Mouse (Mus musculus): ENCODE results near the gene Tmem108.

The Tmem108 gene

DNA sequence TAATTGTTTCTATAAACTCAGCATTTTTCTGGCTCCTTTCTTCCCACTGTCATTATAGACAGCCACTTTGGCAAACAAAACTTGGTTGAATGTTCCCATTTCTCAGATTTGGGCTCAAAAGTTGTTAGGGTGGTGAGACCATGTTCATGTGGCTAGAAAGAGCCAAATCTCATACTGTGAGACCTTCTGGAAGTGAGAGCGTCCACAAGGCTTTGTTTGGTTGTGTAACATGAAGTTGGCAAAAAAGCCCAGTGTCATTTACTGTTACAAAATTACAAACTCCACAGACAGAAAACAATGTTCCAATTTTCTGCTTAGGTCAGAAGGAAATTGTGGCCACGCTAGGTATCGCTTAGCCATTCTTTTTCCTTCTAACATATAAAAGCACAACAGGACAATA, 213.0 kb downstream of the Tmem108 start:
- no peak for DNase-seq (ENCODE audit: low read depth, low spot score)

DNA sequence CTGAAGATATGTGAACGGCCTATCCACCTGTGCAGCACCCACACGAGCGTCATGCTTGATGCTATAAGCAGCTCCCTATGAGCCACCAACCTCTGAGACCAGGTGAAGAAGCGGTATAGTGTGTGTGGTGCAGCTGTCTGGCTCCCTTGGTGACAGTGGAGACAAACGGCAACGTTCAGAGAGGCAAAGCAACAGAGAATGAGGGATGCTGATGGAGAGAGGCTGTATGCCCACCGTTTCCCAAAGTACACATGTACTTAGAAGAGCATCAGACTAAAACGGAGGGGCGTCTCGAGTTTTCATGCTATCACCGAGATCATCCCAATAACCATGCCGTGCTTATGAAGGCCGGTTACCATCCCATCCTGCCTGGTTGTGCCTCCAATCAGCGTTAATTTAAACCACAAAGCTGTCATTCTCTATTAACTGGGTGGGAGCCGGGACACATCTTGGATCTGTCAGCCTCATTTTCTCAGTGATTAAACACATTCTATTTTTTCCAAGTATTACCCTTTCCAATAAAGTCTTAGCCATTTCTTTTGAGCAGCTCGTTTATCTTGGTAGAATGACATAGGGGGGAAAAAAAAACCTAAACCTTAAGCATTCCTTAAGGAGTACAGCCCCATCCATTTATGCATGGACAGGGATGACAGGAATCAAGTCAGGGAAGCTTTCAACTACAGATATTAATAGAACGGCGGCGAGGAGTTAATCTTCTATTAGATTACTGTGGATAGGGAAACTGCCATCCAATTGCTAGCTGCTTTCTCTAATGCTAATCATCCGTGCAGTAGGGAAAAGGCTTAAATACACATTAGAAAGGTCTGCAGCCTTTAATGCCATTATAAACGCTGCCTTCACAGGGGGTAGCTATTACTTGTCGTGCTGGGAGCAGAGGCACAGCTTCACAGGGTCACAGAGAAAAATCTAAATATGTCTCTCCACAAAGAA, 214.7 kb downstream of the Tmem108 start:
- no peak for DNase-seq (ENCODE audit: low read depth, low spot score)

DNA sequence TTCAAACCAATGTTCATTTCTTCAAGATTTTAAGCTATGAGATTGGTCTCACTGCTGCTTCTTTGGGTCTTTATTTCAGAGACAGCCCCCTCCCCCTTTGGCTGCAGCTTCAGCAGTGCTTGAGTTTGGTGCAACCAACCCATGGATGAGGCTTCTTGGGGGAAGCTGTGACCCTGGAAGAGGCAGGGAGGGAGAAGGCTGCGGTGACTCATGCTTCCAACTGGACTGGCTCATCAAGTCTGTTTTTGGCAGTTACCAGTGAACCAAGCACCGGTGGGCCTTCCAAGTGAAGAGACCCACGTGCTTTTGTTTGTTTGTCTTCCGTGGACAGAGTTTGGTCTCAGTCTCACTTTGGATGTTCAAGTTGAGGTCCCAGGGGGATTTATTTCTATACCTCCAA, 215.9 kb downstream of the Tmem108 start:
- no peak for DNase-seq (ENCODE audit: low read depth, low spot score)

DNA sequence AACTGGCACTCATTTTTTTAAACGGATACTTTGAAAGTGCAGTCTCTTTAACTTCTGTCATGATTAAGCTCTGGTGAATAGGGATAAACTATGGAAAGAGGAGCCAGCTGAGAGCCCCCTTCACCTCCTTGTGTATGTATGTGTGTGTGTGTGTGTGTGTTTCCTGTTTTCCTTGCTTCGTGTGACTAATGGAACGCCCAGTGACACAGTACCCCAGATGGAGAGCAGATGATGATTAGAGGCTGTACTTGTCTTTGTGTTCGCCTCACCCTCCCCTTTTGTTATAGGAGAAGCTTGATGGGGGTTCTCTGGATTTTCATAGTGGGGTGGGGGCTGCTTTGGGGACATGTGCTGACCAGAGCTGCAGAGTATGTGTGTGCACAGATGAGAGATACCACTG, 216.4 kb downstream of the Tmem108 start:
- DNase-seq (ENCODE audit: low read depth, low spot score) = no peak

DNA sequence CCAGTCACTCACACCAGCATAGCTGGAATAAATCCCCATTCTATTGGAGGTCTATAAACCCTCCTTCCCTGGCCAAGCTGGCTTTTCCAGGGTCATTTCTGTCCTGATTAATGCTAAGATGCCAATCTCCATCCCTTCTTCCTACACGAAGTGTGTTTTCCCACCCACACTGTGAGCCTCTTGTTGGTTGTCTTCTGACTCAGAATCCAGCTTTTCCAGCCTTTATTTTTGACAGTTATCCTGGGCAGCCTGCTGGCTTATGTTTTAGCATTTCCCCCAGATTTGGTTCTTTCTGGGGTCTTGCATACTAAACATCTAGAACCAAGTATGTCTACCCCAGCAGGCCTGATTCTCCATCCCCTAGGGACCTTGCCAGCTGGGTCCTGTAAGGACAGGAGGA, 217.0 kb downstream of the Tmem108 start:
- DNase-seq (ENCODE audit: low read depth, low spot score) = no peak

DNA sequence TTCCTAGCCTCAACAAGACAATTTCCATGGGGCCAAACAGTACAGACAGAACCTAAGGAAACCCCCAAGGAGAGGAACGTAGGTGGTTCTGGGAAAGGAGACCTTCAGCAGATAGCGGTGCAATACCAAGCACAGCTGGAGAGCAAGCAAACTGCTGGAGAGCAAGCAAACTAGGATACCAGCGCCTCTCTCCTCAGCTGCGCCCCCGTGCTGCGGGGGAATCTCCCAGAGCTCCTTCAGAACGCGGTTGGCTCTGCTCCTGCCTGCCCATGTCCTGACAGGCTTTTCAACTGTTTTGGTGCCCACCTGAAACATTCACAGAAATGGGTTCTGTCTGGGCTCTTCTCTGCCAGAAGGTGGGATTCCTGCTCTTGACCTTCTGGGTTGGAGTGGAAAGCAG, 221.1 kb downstream of the Tmem108 start:
- no peak for DNase-seq (ENCODE audit: low read depth, low spot score)

DNA sequence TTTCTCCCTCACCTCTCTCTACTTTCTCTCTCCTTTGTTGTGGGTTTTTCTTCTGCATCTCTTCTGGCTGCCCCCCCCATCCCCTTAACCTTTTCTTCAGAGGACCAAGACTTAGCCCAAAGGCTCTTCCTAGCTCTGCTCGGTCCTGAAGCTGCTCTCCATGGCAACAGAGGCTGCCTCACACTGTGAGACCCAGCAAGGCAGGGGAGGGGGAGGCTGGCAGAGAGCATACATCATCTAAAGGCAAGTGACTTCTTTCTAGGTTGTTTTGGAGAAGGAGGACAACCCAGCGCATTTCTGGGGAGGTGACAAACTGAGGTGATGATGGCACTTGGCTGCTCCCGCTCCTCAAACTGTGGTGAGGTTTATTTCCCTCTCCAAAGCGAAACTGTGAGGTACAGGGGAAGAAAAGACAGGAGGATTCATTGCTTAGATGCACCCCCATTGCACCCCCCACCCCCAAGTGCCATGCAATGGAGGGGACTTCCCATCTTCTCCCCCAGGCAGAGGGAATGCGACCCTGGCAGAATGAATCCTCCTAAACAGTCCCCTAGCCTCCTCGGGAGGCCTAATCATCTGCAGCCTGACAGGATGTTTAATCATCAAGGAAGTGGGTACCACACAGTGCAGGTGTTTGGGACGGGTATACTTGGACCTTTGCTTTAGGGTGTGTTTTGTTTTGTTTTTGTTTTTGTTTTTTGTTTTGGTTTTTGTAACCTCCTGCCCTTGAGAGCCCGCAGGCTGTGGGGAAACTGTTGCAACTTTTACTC, 223.4 kb downstream of the Tmem108 start:
- DNase-seq (ENCODE audit: low read depth, low spot score) = no peak

DNA sequence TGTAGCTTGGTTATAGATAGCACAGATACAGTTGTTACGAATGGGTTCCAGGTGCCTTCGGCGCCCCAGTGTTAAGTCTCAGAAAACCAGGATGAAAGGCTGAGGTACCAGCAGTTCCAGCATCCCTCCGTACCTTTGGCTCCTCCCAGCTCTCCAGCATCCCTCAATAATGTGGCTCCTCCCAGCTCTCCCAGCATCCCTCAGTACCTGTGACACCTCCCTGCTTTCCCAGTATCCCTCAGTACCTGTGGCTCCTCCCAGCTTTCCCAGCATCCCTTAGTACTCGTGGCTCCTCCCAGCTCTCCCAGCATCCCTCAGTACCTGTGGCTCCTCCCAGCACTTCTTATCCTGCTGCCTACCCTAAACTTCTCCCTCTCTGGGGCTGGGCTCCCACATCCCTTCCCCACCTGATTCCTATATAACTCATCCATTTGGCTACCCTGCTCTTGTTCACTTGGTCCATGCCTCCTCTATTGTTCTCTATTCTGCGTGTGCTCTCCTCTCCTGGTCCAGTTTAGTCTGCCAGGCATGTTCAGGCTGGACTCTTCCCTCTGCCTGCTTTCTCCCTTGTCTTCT, 225.5 kb downstream of the Tmem108 start:
- no peak for DNase-seq (ENCODE audit: low read depth, low spot score)

DNA sequence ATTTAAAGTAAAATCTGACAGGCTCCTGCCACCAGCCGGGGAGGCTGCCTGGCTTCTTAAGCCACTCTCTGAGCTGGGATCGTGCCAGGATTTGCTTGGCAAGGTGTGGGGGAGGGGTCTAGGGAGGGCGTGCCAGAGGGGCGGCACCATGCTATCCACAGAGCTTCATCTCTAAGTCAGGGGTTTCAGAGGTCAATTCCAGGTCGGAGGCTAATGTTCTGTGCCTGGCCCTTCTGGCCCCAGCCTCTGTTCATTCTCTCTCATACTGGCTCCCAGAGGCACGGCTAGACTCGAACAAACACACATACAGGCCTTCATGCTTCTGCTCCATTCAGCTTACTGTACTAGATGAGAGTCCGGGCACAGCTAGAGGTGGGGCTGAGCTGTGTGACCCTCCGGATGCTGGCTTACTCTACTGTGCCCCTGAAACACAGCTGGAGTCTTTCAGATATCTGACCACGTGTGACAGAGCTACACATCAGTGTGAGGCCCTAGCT, 236.5 kb downstream of the Tmem108 start:
- DNase-seq (ENCODE audit: low read depth, low spot score) = no peak

DNA sequence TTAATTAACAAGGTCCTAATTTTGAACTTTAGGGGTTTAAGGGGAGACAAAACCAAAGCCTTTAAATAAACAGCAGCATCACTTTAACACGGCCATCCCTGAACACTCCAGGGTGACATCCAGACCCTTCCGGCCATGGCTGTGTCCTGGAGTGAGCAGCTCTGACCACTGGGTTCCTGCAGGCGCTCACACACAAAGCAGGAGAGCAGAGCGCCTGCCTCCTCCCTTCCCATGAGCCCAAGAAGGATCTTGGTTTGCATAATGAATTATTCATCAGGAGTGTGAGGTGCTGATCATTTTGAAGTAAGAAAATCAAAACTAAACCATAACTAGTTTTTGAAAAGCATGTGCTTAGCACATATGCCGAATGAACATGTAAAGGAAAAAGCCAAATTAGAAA, 237.0 kb downstream of the Tmem108 start:
- DNase-seq (ENCODE audit: low read depth, low spot score) = peak; percentile 51

DNA sequence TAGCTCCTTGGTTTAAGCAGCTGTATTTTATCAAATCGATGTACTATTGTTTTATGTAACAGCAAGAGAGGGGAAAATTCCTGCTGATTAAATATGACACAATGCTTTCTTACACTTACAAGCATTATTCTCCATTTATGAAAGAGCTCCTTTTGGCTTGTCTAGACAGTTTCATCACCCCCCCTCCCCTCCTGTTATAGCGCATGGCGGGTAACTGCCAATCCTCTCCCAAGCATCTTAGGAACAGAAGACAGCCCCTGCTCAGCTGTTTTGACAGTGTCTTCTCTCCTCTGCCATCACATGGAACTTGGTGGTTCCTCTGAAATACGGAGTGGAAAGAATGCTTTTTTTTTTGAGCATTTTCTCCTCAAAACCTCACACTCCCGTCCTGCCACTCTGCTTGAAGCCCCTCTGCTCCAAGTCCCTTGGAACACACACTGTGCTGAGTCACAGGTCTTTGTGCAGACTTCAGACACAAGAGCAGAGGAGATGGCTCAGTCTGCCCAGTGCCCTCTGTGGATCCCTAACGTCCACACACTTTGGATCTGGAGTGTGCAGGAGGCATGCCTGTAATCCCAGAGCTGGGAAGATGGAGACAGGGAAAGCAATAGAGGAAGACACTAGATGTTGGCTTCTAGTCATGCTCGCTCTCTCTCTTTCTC, 237.8 kb downstream of the Tmem108 start:
- DNase-seq (ENCODE audit: low read depth, low spot score) = peak; percentile 78

DNA sequence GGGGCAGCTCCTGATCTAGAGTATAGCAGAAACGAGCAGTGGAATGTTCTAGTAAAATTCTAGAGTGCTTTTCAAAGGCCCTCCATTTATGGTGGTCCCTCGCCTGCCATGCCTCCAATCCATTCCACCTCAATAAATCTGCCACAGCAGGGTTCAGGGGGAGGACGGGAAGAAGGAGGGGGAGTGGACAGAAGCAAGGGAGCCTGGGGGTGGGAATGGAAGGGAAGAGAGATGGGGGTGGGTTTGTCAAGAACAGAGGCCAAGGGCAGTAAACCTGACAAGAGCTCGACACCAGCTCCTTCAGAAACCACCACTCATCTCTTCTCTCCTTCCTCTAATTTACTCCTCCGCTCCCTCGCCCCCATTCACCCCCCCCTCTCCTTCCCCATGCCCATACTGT, 238.6 kb downstream of the Tmem108 start:
- no peak for DNase-seq (ENCODE audit: low read depth, low spot score)

DNA sequence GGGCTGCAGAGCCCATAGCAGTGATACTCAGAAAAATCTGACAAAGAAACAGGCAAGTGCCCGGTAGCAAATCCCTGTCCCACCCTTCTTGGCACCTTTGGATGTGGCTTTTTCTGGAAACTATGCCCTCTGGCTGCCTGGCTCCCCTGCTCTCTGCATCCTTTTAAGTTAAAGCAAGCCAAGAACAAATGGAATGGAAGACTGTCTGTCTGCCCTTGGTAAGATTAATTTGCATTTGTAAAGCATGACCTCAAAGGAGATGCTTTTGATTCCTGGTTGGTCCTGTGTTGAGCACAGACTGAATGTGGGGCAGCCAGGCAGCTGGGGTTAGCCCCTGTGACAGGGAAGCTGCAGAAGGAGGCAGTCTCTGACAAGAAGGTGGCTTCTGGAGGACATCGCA, 247.8 kb downstream of the Tmem108 start:
- DNase-seq (ENCODE audit: low read depth, low spot score) = no peak

DNA sequence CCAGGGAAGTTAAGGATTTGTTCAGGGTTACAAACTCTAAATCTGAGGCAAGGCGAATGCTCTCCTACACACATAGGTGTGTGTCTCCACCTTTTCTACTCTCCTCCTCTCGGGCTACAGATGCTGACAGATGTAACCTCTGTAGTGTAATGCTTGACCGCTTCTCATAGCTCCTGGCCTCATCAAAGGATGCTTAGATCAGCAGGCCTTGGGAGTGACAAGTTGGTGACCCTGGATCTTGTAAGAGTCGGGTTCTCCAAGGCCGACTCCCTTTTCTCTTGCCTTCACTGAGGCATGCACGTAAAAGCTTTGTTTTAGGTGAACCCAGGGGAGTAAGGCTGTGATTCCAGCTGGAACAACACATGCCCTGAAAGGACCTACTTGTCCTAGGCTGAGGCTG, 249.4 kb downstream of the Tmem108 start:
- DNase-seq (ENCODE audit: low read depth, low spot score) = no peak

DNA sequence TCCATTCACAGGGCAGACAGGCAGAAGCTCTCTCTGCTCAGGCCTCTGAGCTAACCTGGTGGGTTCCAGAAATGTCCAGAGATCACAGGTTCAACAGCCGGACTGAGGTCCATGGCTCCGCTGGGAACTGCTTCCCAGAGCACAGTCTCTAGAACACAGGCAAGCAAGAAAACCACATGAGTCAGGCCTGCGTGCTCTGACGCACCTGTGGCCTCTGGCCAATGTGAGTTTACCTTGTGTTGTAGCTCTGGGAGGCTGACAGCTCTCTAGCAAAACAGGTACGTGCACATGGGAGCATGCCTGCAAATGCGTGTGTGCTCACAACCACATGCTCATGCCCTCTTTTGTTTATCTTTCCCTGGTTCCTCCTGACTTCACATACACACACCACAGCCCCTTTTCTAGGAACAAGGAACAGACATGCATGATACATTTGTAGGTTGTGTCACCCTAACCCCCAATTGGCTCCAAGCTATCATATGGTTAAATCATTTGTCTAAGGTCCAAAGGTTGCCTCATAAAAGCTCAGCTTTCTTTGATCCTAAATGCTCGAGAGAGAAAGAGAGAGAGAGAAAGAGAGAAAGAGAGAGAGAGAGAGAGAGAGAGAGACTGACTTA, 254.6 kb downstream of the Tmem108 start:
- DNase-seq (ENCODE audit: low read depth, low spot score) = no peak

DNA sequence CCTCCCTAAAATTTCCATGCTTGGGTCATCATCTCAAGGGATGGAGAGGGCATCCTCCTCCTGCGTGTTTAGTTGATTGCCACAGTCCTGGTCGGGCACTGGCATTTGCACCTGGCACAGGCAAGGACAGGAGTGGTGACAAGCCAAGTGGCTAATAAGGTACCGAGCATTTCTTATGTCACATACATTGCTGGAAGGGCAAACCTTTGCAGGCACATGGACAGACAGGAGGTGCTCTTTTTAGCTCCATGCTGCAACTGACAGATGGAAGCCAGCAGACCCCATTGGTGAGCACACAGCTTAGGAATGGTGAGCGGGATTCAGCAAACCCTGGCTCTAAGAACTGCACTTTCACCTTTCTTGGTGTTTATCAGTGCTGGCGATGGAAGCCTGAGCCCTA, 256.6 kb downstream of the Tmem108 start:
- no peak for DNase-seq (ENCODE audit: low read depth, low spot score)

DNA sequence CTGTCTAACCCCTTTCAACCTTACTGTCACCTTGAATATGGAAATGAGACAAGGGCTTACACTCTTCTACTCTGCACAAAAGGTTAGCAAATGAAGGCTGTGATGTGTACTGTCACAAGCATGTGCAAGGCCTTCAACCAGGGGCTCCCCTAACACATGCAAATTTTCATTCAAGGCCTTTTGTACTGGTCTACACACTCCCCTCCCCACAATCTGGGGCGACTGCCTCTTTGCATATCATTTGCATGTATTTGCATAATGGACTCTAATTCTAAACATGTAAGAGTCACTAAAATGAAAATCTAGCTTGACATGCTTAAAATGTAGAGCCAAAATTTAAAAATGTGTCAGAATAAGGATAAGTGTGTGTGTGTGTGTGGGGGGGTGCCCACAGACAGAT, 257.0 kb downstream of the Tmem108 start:
- peak; percentile 78 for DNase-seq (ENCODE audit: low read depth, low spot score)

DNA sequence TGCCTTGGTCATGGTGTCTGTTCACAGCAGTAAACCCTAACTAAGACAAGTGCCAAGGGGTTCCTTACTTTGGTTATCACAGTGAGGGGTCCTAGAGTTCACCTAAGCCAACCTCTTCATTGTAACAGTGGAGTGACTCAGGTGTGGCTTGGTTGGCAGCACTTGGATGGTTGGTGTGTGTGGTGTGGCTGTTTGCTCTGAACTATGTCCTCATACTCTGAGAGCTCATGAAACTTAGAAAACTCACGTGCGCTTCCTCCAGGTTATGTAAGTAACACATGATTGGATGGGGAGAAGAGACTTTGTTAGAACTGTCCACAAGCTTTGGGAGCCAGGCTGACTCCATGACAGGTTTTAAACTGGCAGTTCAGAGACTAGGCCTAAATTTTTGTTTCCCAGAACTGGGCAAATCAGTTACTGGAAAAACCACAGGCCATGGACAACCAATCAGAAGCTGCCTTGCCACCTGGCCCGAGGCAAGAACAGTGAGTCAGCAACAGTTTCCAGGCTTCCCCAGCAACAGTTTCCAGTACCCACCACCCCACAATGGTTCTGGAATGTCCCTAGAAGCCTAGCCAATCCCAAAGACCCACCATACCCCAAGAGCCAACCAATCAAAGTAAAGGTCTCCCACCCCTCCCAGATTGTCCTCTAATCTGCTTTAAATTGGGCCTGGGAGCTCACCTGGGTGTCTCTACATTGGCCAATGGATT, 257.9 kb downstream of the Tmem108 start:
- no peak for DNase-seq (ENCODE audit: low read depth, low spot score)

DNA sequence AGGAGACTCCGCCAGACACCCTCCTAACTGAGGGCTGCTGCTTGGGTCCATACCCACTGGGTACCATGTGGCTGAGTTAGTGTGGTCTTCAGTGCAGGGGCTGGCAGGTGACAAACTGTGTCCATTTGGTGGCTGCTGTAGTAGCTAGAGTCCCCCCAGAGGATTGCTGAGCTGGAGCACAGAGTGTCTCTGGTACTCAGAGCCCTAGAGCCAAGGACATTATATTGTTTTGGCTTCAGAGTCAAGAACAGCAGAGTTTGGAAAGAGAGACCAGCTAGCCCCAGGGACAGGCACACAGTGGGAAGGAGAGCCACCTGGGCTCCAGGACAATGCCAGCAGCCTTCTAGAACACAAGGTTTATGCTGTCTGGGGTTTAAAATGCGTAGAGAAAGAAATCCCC, 259.0 kb downstream of the Tmem108 start:
- no peak for DNase-seq (ENCODE audit: low read depth, low spot score)

DNA sequence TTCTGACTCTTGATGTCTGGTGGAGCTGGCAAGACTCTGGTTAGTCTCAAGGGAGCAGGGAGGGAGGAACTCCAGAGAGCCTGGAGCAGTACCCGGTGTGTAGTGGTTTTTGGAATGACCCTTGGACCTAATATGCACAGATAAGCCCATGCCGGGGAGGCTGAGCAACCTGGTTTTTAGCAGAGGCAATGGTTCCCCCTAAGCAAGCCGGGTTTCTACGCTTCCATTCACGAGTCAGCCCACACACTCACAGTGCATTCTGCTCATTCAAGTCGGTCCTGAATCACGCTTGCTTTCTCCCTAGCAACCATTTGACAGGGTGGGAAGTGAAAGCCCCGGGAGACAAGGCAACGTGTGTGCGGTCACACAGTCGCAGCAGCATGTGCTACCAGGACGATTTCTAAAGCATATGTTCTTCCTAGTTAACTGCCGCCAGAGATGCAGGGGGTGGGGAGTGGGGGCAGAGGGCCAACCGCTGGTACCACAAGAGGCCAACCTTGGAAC, 259.7 kb downstream of the Tmem108 start:
- peak; percentile 74 for DNase-seq (ENCODE audit: low read depth, low spot score)

DNA sequence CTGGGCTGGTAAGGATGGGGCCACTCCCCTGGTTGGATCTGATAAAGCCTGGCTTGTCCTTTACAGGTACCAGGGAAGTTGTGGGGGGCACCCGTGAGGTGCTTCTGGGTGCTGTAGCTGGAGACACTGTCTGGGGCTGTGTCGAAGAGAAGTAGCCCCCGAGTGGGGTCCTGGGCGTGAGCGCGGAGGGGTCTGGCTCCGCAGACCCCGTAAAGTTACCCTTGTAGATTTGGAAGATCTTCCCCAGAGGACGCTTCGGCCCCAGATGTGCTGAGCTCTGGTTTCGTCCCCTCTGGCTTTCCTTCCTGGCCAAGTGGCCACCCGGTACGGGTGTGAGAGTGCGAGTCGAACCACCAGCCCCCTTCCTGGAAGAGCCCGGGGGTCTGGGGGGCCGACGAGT, 262.3 kb downstream of the Tmem108 start:
- no peak for DNase-seq (ENCODE audit: low read depth, low spot score)
